Mouse (Mus musculus): Measurements from ENCODE around the gene Arid1a. TPM values are rescaled to one million over a fixed set of nuclear protein-coding genes. Genes with fewer than 3 reads are reported as not detected.
"Not testable (repeated sequence)": the region's sequence is repeated elsewhere in the genome, so short reads cannot be mapped to it uniquely, and the experiment has no call there.

The Arid1a gene
- polyA plus RNA-seq, 1 experiment from 2014 or later, result 7.6 TPM

- no peaks in the 10 kb centered on the region for H3K9me3 ChIP-seq (replicated peaks; ENCODE audit: control insufficient read depth, low read length)
- H3K27me3 ChIP-seq (ENCODE audit: control insufficient read depth, insufficient read depth, low read depth, low read length), result no peaks in the 10 kb centered on the region
- peaks cover 21% of the 10 kb centered on the region for H3K4me1 ChIP-seq (ENCODE audit: control insufficient read depth, low read depth, low read length)
- H3K4me2 ChIP-seq (ENCODE audit: low read depth, low read length), result no peak overlapping the region
- H3K4me3 ChIP-seq (ENCODE audit: low read depth, low read length), result no peak overlapping the region
- ATAC-seq (ENCODE audit: low read depth), result no peak
- H3K27ac ChIP-seq (ENCODE audit: low read length), result no peak overlapping the region
- peaks cover 7% of the 10 kb centered on the region; the same call in 1 of the 2 replicates for H3K36me3 ChIP-seq (ENCODE audit: control insufficient read depth, insufficient read depth)
- H3K9ac ChIP-seq (ENCODE audit: low read depth, low read length), result no peak overlapping the region
- 72% methylated on average over 8 of the region's 8 CpGs for WGBS (ENCODE audit: insufficient replicate concordance)
Measured at GRCm38 (mm10) chr4:133662421-133662820, 94.1 kb downstream of the Arid1a start.

DNA sequence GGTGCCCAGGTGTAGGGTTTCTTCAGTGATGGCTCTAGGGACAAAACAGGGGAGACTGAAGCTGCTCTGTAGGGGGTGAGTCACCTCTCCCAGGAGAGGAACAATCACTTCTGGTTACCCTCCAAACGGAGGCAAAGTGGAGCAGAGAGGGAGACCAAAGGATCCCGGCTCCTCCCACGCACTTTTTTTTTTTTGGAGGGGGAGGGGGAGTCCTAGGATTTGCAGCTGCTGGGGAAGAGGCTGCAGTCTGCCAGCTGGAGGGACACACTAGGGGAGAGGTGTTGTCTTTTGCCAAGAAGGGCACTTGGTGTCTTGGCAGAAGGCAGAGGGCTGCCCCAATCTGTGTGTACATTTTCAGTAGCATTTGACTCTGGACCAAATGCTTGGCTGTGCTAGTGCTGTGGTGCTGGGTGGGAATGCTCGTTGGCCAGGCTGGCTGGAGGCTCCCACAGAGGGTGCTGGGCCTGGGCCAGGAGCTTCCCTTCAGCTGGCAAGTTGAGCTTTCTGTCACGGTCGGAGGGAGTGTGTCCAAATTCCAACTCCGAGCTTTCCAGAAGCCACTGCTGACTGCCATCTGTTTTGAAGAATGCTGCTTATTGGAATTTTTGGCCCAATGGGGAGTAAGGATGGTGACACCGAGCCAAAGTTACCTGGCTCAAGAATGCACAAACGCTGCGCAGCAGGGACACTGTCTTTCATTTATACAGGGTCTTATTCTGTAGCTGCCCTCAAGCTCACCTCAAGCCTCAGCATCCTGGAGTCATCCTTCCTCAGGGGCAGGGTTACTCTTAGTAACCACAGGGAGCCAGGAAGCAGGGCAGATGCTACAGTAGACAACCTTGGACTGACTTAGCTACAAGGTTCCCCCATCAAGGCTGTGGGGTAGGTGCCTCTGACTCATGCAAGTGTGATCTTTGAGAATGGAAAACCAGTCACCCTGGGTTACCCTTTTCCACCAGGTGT lies 96.1 kb downstream of the Arid1a start:
- 0 out of 2 replicates have a peak, but pooled peaks have one; percentile 14 for ATAC-seq (ENCODE audit: low read depth)
- no peaks in the 10 kb centered on the region for H3K9me3 ChIP-seq (replicated peaks; ENCODE audit: control insufficient read depth, low read length)
- H3K4me2 ChIP-seq (ENCODE audit: low read depth, low read length), result peak overlapping the region; percentile 39
- 31% methylated on average over 10 of the region's 10 CpGs for WGBS (ENCODE audit: insufficient replicate concordance)
- H3K27me3 ChIP-seq (ENCODE audit: control insufficient read depth, insufficient read depth, low read depth, low read length), result no peaks in the 10 kb centered on the region
- peaks cover 7% of the 10 kb centered on the region; the same call in 1 of the 2 replicates for H3K36me3 ChIP-seq (ENCODE audit: control insufficient read depth, insufficient read depth)
- peak overlapping the region; percentile 37; the same call in 1 of the 2 replicates for H3K9ac ChIP-seq (ENCODE audit: low read depth, low read length)
- peaks cover 20% of the 10 kb centered on the region for H3K4me1 ChIP-seq (ENCODE audit: control insufficient read depth, low read depth, low read length)
- H3K4me3 ChIP-seq (ENCODE audit: low read depth, low read length), result peak overlapping the region; percentile 35
- H3K27ac ChIP-seq (ENCODE audit: low read length), result peak overlapping the region; percentile 86

DNA sequence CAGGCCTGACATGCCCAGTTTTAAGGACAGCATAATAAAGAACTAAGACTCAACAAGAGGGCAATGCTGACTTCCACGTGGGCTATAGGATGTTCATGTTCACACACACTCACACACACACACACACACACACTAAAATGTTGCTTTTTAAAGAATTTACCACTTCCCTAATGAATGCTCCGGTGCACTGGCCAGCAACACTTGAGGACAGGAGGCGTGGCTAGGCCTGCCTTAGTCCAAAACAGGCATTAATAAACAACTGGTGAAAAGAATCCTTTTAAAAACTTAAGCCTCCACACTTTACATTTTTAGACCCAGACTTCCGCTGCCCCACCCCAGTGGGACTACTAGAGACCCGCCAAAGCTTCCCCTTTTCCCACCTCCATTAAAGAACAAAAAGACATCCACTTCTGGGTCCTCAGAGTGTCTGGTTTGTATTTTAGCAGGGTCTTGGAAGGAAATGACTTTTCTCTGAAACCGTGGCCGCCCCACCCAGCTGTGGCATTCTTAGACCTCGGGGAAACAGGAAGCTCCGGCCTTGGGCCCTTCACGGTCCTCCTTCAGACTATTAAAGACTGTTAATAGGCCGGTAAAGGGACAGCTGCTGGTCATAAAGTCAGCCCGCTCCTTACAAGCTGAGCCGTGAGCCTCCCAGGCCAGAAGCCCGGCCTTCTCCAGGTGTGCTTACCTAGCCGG lies 96.9 kb downstream of the Arid1a start:
- WGBS (ENCODE audit: insufficient replicate concordance), result 10% methylated on average over 15 of the region's 15 CpGs
- peak; percentile 35 for ATAC-seq (ENCODE audit: low read depth)
- peaks cover 13% of the 10 kb centered on the region for H3K4me1 ChIP-seq (ENCODE audit: control insufficient read depth, low read depth, low read length)
- H3K36me3 ChIP-seq (ENCODE audit: control insufficient read depth, insufficient read depth), result peaks cover 7% of the 10 kb centered on the region; the same call in 1 of the 2 replicates
- peak overlapping the region; percentile 39 for H3K4me2 ChIP-seq (ENCODE audit: low read depth, low read length)
- peak overlapping the region; percentile 35 for H3K4me3 ChIP-seq (ENCODE audit: low read depth, low read length)
- H3K27ac ChIP-seq (ENCODE audit: low read length), result peak overlapping the region; percentile 86
- no peaks in the 10 kb centered on the region for H3K27me3 ChIP-seq (ENCODE audit: control insufficient read depth, insufficient read depth, low read depth, low read length)
- no peaks in the 10 kb centered on the region for H3K9me3 ChIP-seq (replicated peaks; ENCODE audit: control insufficient read depth, low read length)
- peak overlapping the region; percentile 37; the same call in 1 of the 2 replicates for H3K9ac ChIP-seq (ENCODE audit: low read depth, low read length)

DNA sequence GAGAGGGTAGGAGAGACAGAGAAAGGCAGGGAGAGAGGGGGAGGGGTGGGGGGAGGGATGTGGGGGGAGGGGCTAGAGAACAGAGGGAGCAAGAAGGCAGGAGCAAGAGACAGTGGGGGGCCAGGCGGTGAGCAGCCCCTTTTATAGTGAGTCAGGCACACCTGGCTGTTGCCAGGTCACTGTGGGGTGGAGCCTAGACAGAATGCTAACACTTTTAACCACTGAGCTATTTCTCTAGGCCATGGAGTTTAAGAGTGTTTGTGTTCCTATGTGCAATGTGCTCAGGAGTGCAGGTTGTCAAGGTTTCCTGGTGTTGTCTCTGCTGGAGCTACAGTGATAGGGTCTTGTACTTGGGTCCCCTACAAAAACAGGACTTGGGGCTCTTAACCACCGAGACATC lies 97.8 kb downstream of the Arid1a start:
- Histone ChIP-seq H3K9me3 (replicated peaks; ENCODE audit: control insufficient read depth, low read length) (no peaks in the 10 kb centered on the region), H3K4me2 (ENCODE audit: low read depth, low read length) (no peak overlapping the region), H3K27ac (ENCODE audit: low read length) (no peak overlapping the region), H3K27me3 (ENCODE audit: control insufficient read depth, insufficient read depth, low read depth, low read length) (no peaks in the 10 kb centered on the region), H3K9ac (ENCODE audit: low read depth, low read length) (no peak overlapping the region), H3K36me3 (ENCODE audit: control insufficient read depth, insufficient read depth) (peaks cover 7% of the 10 kb centered on the region; the same call in 1 of the 2 replicates), H3K4me3 (ENCODE audit: low read depth, low read length) (no peak overlapping the region), H3K4me1 (ENCODE audit: control insufficient read depth, low read depth, low read length) (peaks cover 13% of the 10 kb centered on the region)
- 40% methylated on average over 2 of the region's 2 CpGs for WGBS (ENCODE audit: insufficient replicate concordance)
- ATAC-seq (ENCODE audit: low read depth), result no peak

GRCm38 (mm10) chr4:133657829-133658458 lies 98.6 kb downstream of the Arid1a start:
- H3K4me1 ChIP-seq (ENCODE audit: control insufficient read depth, low read depth, low read length), result peaks cover 13% of the 10 kb centered on the region
- no peak for ATAC-seq (ENCODE audit: low read depth)
- peaks cover 7% of the 10 kb centered on the region; the same call in 1 of the 2 replicates for H3K36me3 ChIP-seq (ENCODE audit: control insufficient read depth, insufficient read depth)
- no peak overlapping the region for H3K4me3 ChIP-seq (ENCODE audit: low read depth, low read length)
- H3K9ac ChIP-seq (ENCODE audit: low read depth, low read length), result no peak overlapping the region
- WGBS (ENCODE audit: insufficient replicate concordance), result 75% methylated on average over 5 of the region's 5 CpGs
- no peak overlapping the region for H3K27ac ChIP-seq (ENCODE audit: low read length)
- H3K4me2 ChIP-seq (ENCODE audit: low read depth, low read length), result no peak overlapping the region
- H3K27me3 ChIP-seq (ENCODE audit: control insufficient read depth, insufficient read depth, low read depth, low read length), result no peaks in the 10 kb centered on the region
- H3K9me3 ChIP-seq (replicated peaks; ENCODE audit: control insufficient read depth, low read length), result no peaks in the 10 kb centered on the region

GRCm38 (mm10) chr4:133656997-133657396 lies 99.6 kb downstream of the Arid1a start:
- ATAC-seq (ENCODE audit: low read depth), result no peak
- Histone ChIP-seq H3K9me3 (replicated peaks; ENCODE audit: control insufficient read depth, low read length) (no peaks in the 10 kb centered on the region), H3K36me3 (ENCODE audit: control insufficient read depth, insufficient read depth) (peaks cover 2% of the 10 kb centered on the region; the same call in 1 of the 2 replicates), H3K9ac (ENCODE audit: low read depth, low read length) (no peak overlapping the region), H3K4me2 (ENCODE audit: low read depth, low read length) (no peak overlapping the region), H3K27me3 (ENCODE audit: control insufficient read depth, insufficient read depth, low read depth, low read length) (no peaks in the 10 kb centered on the region), H3K4me3 (ENCODE audit: low read depth, low read length) (no peak overlapping the region), H3K27ac (ENCODE audit: low read length) (no peak overlapping the region), H3K4me1 (ENCODE audit: control insufficient read depth, low read depth, low read length) (peaks cover 13% of the 10 kb centered on the region)
- 19% methylated on average over 4 of the region's 4 CpGs for WGBS (ENCODE audit: insufficient replicate concordance)

GRCm38 (mm10) chr4:133656294-133656693 lies 100.3 kb downstream of the Arid1a start:
- Histone ChIP-seq H3K9me3 (replicated peaks; ENCODE audit: control insufficient read depth, low read length) (no peaks in the 10 kb centered on the region), H3K9ac (ENCODE audit: low read depth, low read length) (no peak overlapping the region), H3K27ac (ENCODE audit: low read length) (no peak overlapping the region), H3K4me1 (ENCODE audit: control insufficient read depth, low read depth, low read length) (peaks cover 13% of the 10 kb centered on the region), H3K36me3 (ENCODE audit: control insufficient read depth, insufficient read depth) (no peaks in the 10 kb centered on the region), H3K4me2 (ENCODE audit: low read depth, low read length) (no peak overlapping the region), H3K4me3 (ENCODE audit: low read depth, low read length) (no peak overlapping the region), H3K27me3 (ENCODE audit: control insufficient read depth, insufficient read depth, low read depth, low read length) (no peaks in the 10 kb centered on the region)
- ATAC-seq (ENCODE audit: low read depth), result no peak
- 56% methylated on average over 4 of the region's 4 CpGs for WGBS (ENCODE audit: insufficient replicate concordance)

DNA sequence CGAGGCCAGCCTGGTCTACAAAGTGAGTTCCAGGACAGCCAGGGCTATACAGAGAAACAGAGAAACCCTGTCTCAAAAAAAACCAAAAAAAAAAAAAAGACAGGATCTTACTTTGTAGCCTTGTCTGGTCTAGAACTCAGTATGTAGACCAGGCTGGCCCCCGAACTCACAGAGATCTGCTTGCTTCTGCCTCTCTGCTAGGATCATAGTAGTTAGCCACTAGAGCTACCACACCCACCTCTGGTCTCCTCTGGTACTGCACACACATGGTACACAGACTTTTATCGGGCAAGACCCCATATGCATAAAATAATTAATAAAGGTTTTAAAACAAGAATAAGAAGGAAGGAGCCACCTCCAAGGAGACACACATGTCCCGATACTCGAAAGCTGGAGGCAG lies 102.5 kb downstream of the Arid1a start:
- not testable (repeated sequence) for H3K9ac ChIP-seq (ENCODE audit: low read depth, low read length); H3K36me3 ChIP-seq (ENCODE audit: control insufficient read depth, insufficient read depth); H3K4me2 ChIP-seq (ENCODE audit: low read depth, low read length); H3K27me3 ChIP-seq (ENCODE audit: control insufficient read depth, insufficient read depth, low read depth, low read length); H3K9me3 ChIP-seq (replicated peaks; ENCODE audit: control insufficient read depth, low read length); H3K27ac ChIP-seq (ENCODE audit: low read length); ATAC-seq (ENCODE audit: low read depth); H3K4me1 ChIP-seq (ENCODE audit: control insufficient read depth, low read depth, low read length); H3K4me3 ChIP-seq (ENCODE audit: low read depth, low read length)
- WGBS (ENCODE audit: insufficient replicate concordance), result 80% methylated on average over 5 of the region's 5 CpGs

Data from liver, embryonic 16.5 days (tissue).